Mouse (Mus musculus) retina, embryonic 14.5 days (tissue): Measurements from ENCODE around the gene Ring1.
A peak's percentile ranks its signal among the peaks of the same experiment; 100 is the strongest.

Experiments
- DNase-seq: peaks from one replicate; pipeline ENCODE4 v3.0.0-alpha.2; 2015; ENCODE audit warnings: low spot score

The Ring1 gene

DNA sequence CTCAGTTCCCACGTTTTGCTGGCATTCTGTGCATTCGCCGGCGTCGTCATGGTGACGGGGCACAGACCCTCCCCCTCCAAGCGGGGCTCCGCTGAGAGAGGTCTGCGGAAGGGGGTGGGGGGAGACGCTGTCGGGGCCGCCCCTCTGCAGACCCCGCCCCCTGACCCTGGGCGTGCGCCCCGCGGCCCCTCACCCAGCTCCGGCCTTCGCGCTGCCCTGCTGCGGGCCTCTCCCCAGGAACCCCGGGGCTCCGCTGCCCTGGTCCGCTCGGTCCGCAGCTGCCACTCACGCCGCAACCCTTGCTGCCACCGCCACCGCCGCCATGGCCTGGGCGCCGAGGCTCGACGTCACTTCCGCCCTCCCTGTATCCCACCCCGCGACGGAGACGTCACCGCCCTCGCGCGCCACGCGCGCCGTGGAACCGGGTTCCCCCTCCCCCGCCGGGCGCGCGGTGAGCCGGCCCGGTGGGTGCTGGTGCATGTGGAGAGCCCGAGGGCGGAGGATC lies at the start of gene Ring1:
Gene Ring1 (minus strand): TSS at position 364 of the 505 bp plus-strand sequence.
- DNase-seq = peak; percentile 87

GRCm38 (mm10) chr17:34072091-34072490 lies 47.6 kb upstream of the Ring1 start:
- DNase-seq = no peak

- no peak for DNase-seq
These were observed 44.4 kb upstream of the Ring1 start for GRCm38 (mm10) chr17:34068864-34069263.

DNA sequence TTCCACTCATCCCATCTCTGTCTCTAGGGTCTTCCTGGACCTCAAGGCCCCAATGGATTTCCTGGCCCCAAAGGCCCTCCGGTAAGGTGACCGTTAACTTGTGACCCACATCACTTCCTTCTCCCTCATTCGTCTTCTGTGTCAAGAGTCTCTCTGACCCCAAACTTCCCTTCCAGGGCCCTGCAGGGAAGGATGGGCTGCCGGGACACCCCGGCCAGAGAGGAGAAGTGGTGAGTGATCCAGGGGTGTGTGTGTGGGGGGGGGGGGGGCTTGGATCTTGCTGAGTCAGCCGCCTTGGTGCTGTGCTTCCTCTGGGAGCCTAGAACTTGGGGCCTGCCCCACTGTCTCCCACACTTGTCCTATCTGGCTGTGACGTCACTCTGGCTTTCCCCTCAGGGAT lies 32.7 kb upstream of the Ring1 start:
- no peak for DNase-seq

DNA sequence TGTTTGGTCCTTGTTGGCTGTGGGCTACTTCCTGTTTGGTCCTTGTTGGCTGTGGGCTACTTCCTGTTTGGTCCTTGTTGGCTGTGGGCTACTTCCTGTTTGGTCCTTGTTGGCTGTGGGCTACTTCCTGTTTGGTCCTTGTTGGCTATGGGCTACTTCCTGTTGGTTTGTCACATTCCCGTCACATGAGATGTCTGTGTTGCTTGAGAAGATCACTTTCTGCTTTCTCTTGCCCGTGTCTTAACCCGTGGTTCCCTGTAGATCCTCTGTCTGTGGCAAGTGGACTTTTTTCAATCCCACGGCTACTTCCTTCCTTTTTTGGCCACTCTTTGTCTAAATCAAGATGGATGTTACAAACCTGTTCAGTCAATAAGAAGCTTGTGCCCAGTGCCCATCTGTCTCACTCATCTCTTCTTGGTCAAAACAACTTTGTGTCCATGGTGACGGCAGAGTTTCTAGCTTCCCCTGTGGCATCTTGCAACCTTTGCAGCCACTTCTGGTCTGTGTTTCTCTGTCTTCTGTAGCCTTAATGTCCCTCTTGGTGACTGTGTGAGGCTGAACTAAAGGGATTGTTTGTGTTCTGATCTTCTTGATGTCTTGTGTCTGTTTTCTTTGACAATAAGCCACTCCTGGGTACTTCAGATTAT lies 23.0 kb upstream of the Ring1 start:
- DNase-seq = no peak

GRCm38 (mm10) chr17:34045941-34046340 lies 21.5 kb upstream of the Ring1 start:
- DNase-seq = no peak

GRCm38 (mm10) chr17:34039562-34040450 lies 15.3 kb upstream of the Ring1 start:
- DNase-seq = no peak

DNA sequence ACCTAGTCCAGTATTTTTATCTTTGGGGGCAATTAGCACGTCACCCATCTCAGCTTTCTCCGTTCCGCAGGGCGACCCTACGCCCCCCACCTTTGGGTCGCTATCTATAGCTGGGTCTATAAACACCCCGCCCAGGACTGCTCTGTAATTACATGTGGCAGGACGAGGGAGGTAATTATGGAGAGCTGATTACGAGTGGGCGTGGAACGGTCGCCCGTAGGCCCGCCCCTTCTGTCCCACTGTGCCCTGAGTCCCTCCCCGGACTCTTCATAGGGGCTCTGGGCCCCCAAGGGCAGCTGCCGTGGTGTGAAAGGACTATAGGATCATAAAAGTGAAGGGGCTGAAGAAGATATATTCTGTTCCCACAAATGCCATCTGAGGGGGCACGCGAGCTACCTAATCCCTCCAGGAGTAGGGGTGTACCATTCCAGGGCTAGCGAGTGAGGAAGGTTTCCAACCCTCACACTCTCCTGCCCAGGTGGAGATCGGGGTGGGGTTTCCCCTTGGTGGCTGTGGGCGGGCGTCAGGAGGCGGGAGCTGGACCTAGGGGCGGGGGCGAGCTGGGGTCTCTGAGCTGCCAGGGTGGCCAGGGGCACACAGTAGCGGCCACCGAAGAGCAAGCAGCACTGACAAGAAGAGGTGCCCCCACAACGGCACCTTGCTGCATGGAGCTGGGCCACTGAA lies 14.5 kb upstream of the Ring1 start, which contains the start of gene Col11a2:
Gene Col11a2 (plus strand): TSS at position 560 of the 684 bp plus-strand sequence.
- DNase-seq = peak; percentile 42

- DNase-seq = no peak
These were observed 14.0 kb upstream of the Ring1 start for GRCm38 (mm10) chr17:34038440-34038839.

GRCm38 (mm10) chr17:34037241-34037640 lies 12.8 kb upstream of the Ring1 start:
- no peak for DNase-seq

DNA sequence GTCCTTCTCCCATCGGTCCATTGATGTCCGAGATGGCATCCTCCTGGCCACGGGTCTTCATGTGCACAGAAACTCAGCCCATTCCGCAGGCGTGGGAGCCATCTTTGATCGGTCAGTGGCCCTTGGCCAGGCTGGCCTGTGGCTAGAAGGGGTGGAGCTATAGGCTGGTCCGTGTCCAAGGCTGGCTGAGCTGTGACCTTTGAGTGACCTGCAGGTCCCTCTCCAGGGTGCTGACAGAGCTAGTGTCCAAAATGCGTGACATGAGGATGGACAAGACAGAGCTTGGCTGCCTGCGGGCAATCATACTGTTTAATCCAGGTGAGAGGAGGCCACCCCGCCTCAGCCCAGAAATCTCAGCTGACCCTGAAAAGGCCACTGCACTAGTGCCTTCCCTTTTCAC lies 12.2 kb upstream of the Ring1 start:
- no peak for DNase-seq

- DNase-seq = no peak
These were observed 11.0 kb upstream of the Ring1 start for GRCm38 (mm10) chr17:34035517-34035916.

DNA sequence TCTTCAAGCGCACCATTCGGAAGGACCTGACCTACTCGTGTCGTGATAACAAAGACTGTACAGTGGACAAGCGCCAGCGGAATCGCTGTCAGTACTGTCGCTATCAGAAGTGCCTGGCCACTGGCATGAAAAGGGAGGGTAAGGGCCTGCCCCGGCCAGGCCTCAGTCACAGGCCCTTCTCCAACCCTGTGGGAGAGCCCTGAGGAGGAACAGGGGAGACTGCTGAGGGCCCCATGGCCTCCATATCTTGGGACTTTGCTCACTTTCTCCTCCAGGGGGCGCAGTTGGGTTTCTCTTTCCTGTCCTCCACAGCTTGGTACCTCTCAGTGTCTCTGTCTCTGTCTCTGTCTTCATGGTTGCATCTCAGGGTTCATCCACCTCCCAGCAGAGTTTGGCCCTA lies 9.6 kb upstream of the Ring1 start:
- peak; percentile 81 for DNase-seq

DNA sequence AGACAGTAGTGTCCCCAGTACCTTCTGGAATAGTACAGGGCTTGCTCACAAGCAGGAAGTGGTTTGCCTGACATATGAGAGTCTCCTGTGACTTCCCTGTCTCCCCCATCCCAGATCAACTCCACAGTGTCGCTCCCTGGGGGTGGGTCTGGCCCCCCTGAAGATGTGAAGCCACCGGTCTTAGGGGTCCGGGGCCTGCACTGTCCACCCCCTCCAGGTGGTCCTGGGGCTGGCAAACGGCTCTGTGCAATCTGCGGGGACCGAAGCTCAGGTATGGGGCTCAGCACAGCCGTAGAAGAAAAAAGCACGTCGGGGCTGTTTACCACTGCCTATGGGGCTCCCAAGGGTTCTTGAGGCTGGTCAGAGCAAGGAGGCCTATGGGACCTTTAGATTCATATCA lies 9.0 kb upstream of the Ring1 start:
- no peak for DNase-seq

DNA sequence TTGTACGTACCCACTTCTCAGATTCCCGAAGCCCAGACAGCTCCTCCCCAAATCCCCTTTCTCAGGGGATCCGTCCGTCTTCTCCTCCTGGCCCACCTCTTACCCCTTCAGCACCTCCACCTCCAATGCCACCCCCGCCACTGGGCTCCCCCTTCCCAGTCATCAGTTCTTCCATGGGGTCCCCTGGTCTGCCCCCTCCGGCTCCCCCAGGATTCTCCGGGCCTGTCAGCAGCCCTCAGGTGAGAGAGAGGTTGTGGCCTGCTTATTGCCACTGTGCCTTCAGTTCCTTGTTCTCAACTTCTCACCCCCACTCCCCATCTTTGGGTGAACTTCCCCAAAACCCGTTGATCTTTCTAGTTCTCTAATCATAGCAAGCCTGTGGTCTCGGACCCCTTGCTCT lies 8.3 kb upstream of the Ring1 start:
- DNase-seq = no peak

DNA sequence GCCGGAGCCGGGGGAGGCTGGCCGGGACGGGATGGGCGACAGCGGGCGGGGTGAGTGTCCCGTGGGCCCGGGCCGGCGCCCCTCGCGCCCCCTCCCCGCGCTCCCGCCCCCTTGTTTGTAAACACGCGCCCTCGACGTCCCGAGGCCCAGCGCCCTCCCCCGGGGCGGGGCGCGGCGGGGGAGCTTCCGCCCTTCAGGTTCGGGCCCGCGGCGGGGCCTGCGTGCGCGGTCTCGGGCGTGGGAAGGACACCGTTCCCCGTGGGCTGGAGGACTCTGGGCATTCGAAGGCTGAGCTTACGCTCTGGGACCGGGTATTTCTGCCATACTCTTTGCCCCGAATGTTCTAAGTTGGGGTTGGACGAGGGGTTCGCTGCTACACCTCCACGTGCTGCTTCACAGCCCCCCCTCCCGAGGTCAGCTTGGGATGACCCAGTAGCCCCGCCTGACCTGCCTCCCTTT lies 7.7 kb upstream of the Ring1 start:
- DNase-seq = no peak

GRCm38 (mm10) chr17:34031465-34032173 lies 7.1 kb upstream of the Ring1 start, which contains the start of the genes Slc39a7 and Rxrb:
Slc39a7 (minus strand) TSS chr17:34031682.
Rxrb (plus strand) TSS chr17:34031812.
- DNase-seq = peak; percentile 97

GRCm38 (mm10) chr17:34030861-34031326 lies 6.4 kb upstream of the Ring1 start:
- no peak for DNase-seq

DNA sequence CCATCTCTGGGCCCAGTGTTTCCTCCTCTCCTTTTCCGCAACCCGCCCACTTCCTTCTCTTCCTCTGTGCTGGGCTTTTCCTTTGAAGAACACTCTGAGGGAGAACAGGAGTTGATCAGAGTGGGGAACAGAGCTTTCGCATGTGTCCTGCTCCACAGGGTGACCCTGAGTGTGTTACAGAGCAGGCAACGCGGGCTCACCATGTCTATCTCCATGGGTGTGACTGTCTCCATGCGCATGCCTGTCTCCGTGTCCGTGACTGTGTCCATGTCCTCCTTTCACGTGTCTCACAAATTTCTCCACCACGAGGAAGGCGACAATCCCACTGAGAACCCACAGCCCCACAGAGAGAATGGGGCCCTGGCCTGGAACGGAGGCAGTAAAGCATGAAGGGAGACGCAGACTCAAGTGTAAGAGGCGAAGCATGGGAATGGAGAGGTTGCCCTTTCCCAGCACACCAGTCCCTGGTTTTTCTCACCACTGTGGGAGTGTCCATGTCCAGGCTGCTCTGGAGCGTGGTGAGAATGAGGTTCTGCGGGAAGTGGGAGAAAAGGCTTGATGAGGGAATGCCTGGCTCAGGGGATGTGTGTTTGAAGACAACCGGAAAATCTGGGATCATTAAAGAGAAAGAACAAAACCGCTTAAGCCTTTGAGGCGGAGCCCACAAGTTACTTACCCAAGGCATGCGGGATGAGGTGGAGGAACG lies 5.6 kb upstream of the Ring1 start:
- DNase-seq = no peak

GRCm38 (mm10) chr17:34029150-34029889 lies 4.8 kb upstream of the Ring1 start:
- no peak for DNase-seq
